Mouse (Mus musculus) forebrain, embryonic 16.5 days (tissue): ENCODE measurements at regions not wholly inside any gene's neighbourhood (a gene's known extent, or its start where the extent isn't known, plus 50 kb on each side); places are given as distances from the start of the nearest gene placed in this dataset.

Experiments
- ATAC-seq: fragments of 200-750 bp; cut with Nextera tagmentation; 2 replicates; pipeline ENCODE4 v1.8.0; 2017; ENCODE audit warnings: mild to moderate bottlenecking, moderate library complexity
- H3K27ac ChIP-seq: fragments of 300-500 bp; sonication (generic); 2 replicates; pipeline ENCODE4 v1.5.1; 2014; ENCODE audit warnings: low read length, control low read depth
- H3K27me3 ChIP-seq: fragments of 300-500 bp; sonication (generic); replicated peaks from 2 replicates; pipeline ENCODE4 v1.6.1; 2014; ENCODE audit warnings: low read length; ENCODE audit not compliant: control insufficient read depth, insufficient read depth
- H3K36me3 ChIP-seq: fragments of 300-500 bp; sonication (generic); 2 replicates; pipeline ENCODE4 v1.6.1; 2014; ENCODE audit not compliant: control insufficient read depth, insufficient read depth
- H3K4me1 ChIP-seq: fragments of 300-500 bp; sonication (generic); replicated peaks from 2 replicates; pipeline ENCODE4 v1.6.1; 2014; ENCODE audit warnings: low read length; ENCODE audit not compliant: control insufficient read depth, insufficient read depth
- H3K4me2 ChIP-seq: fragments of 300-500 bp; sonication (generic); 2 replicates; pipeline ENCODE4 v1.6.1; 2014; ENCODE audit warnings: mild to moderate bottlenecking, low read length, control low read depth
- H3K4me3 ChIP-seq: fragments of 300-500 bp; sonication (generic); replicated peaks from 2 replicates; pipeline ENCODE4 v1.5.1; 2014; ENCODE audit warnings: mild to moderate bottlenecking, low read length, control low read depth
- H3K9ac ChIP-seq: fragments of 300-500 bp; sonication (generic); replicated peaks from 2 replicates; pipeline ENCODE4 v1.6.1; 2014; ENCODE audit warnings: low read depth, low read length, control low read depth
- H3K9me3 ChIP-seq: fragments of 300-500 bp; sonication (generic); 2 replicates; pipeline ENCODE4 v1.6.1; 2016; ENCODE audit warnings: low read length; ENCODE audit not compliant: control insufficient read depth
- WGBS: fragments of 180-500 bp; shearing (Covaris S2); extraction: QIAGEN DNeasy Blood & Tissue Kit; methylation state at CpG from one replicate; pipeline ENCODE4 v1.1.7; 2014; 5-methylcytosine and 5-hydroxymethylcytosine counted together

- H3K27me3 ChIP-seq, result no peaks in the 10 kb centered on the region
- no peaks in the 10 kb centered on the region for H3K36me3 ChIP-seq
- H3K4me3 ChIP-seq, result no peak overlapping the region
- H3K9ac ChIP-seq, result no peak overlapping the region
- WGBS, result 60% methylated on average over 3 of the region's 3 CpGs
- H3K9me3 ChIP-seq, result no peaks in the 10 kb centered on the region
- H3K4me1 ChIP-seq, result peaks cover 11% of the 10 kb centered on the region
- no peak overlapping the region for H3K27ac ChIP-seq
- no peak for ATAC-seq
- no peak overlapping the region for H3K4me2 ChIP-seq
Observed at GRCm38 (mm10) chr3:151891336-151891735, 53.9 kb upstream of the Ptgfr start.

DNA sequence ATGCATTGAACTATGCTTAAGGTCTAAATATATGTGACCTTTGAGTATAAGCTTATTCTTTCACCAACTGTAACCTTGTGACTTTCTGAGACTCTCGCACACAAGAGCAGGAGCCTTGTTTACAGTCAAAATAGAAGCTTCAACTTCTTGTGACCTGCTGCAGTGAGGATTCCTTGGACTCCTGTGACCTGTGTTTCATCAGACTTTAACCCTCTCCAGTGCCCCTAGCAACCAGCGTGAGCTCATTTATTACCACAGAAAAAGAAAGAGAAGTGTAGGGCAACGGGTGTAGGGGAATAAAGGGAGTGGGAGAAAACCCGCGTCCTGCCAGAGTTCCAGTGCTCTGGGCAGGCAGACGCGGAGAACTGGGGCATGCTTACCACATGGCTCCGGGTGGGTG, 52.3 kb upstream of the Ptgfr start:
- no peak overlapping the region for H3K27ac ChIP-seq
- no peak for ATAC-seq
- H3K4me2 ChIP-seq, result no peak overlapping the region
- H3K9ac ChIP-seq, result no peak overlapping the region
- no peak overlapping the region for H3K4me3 ChIP-seq
- H3K36me3 ChIP-seq, result no peaks in the 10 kb centered on the region
- peaks cover 11% of the 10 kb centered on the region for H3K4me1 ChIP-seq
- 71% methylated on average over 8 of the region's 8 CpGs for WGBS
- H3K27me3 ChIP-seq, result no peaks in the 10 kb centered on the region
- no peaks in the 10 kb centered on the region for H3K9me3 ChIP-seq
